Mouse (Mus musculus) cerebellum, postnatal 10 days (tissue): ENCODE data around the gene Map4k3.

Experiments used
- DNase-seq, 2 experiments: peaks; one replicate each; pipeline ENCODE4 v3.0.0; 2021; ENCODE audit warnings: mixed read lengths in 2 of 2

Gene Map4k3

GRCm38 (mm10) chr17:80729080-80729749 is 930 bp upstream of the Map4k3 start:
- no peak for DNase-seq

GRCm38 (mm10) chr17:80727341-80727951 is 839 bp downstream of the Map4k3 start:
- peak; percentile 75 to 77 for DNase-seq

- peak; percentile 73 to 81 for DNase-seq
Observed at GRCm38 (mm10) chr17:80726821-80727220, 1.5 kb downstream of the Map4k3 start.

- DNase-seq: no peak
Observed at GRCm38 (mm10) chr17:80723092-80723491, 5.2 kb downstream of the Map4k3 start.

- no peak for DNase-seq
Observed at GRCm38 (mm10) chr17:80721670-80722069, 6.6 kb downstream of the Map4k3 start.

GRCm38 (mm10) chr17:80719309-80719708 is 9.0 kb downstream of the Map4k3 start:
- no peak for DNase-seq

GRCm38 (mm10) chr17:80718243-80718642 is 10.0 kb downstream of the Map4k3 start:
- no peak for DNase-seq

GRCm38 (mm10) chr17:80713588-80713987 is 14.7 kb downstream of the Map4k3 start:
- no peak for DNase-seq

GRCm38 (mm10) chr17:80709921-80710838 is 18.1 kb downstream of the Map4k3 start:
- DNase-seq: peak; percentile 85 to 87

- DNase-seq: no peak
Observed at GRCm38 (mm10) chr17:80708803-80709202, 19.5 kb downstream of the Map4k3 start.

- DNase-seq: peak; percentile 49 to 58
Observed at GRCm38 (mm10) chr17:80707176-80707575, 21.1 kb downstream of the Map4k3 start.

GRCm38 (mm10) chr17:80706608-80707007 is 21.7 kb downstream of the Map4k3 start:
- no peak for DNase-seq

GRCm38 (mm10) chr17:80701687-80702086 is 26.6 kb downstream of the Map4k3 start:
- DNase-seq: no peak

GRCm38 (mm10) chr17:80698930-80699329 is 29.4 kb downstream of the Map4k3 start:
- peak in 1 of 2 experiments; percentile 30 for DNase-seq

GRCm38 (mm10) chr17:80698191-80698901 is 29.9 kb downstream of the Map4k3 start:
- no peak for DNase-seq

- no peak for DNase-seq
Observed at GRCm38 (mm10) chr17:80696956-80697355, 31.3 kb downstream of the Map4k3 start.

GRCm38 (mm10) chr17:80696210-80696609 is 32.1 kb downstream of the Map4k3 start:
- DNase-seq: no peak

GRCm38 (mm10) chr17:80693707-80694106 is 34.6 kb downstream of the Map4k3 start:
- DNase-seq: peak; percentile 30 to 37

GRCm38 (mm10) chr17:80692183-80692582 is 36.1 kb downstream of the Map4k3 start:
- no peak for DNase-seq

- DNase-seq: peak; percentile 42 to 46
Observed at GRCm38 (mm10) chr17:80688701-80689100, 39.6 kb downstream of the Map4k3 start.

- no peak for DNase-seq
Observed at GRCm38 (mm10) chr17:80686066-80686465, 42.2 kb downstream of the Map4k3 start.

- DNase-seq: peak; percentile 66 to 67
Observed at GRCm38 (mm10) chr17:80683821-80684576, 44.3 kb downstream of the Map4k3 start.
